Mouse (Mus musculus): ENCODE data around the gene 1700067K01Rik. TPM values are rescaled to one million over a fixed set of nuclear protein-coding genes. Genes with fewer than 3 reads are reported as not detected.

1700067K01Rik gene
- total RNA-seq (2021), result under 1 TPM; 0.66 to 0.82 TPM
- long read RNA-seq, experiment 1, partial matches to known transcripts, result 0 of 1 reads
- long read RNA-seq, experiment 1, other reads (novel, unspliced or antisense), result 1 of 1 reads
- long read RNA-seq, experiment 2, partial matches to known transcripts, result 0 of 4 reads
- long read RNA-seq, experiment 2, other reads (novel, unspliced or antisense), result 4 of 4 reads

DNA sequence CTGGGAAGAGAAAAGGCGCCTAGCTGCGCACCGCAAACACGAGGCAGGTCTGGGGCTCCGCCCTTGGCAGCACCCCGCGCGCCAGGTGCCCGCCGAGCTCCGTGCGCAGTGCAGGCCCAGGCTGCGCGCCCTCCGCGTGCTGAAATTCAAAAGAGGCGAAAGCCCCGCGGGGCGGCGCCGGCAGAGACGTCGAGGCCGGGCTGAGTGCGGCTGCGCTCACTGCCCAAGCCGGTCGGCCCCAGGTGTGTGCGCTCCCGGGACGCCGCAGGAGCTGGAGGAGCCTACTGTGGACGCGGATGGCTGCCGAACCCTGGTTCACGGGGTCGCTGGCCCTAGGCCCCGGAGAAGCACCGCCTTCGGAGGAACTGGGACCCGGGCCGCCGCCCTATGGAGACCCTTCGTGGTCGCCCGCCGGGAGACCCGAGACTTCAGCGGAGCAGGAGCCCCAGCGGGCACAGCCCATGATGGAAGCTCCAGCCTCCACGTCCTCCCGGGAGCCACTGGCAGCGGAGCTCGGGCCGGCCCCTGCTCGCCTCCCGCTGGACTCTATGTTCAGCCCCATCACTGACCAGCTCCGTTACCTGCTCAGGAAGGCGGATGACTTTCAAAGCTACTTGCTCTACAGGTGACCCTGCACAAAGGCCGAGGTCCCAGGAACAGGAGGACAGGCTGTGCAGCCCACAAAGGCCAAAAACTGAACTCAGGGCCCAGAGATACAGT is at the start of gene 1700067K01Rik:
1700067K01Rik (plus strand) TSS at position 222 of the 720 bp plus-strand sequence.
- Histone ChIP-seq H3K4me3 (no peak within 1 kb of the TSS), H3K27ac (no peak within 1 kb of the TSS)
- TF ChIP-seq CTCF (conservative IDR thresholded peaks at IDR 0.05), result no peak
- DNase-seq (ENCODE audit: low spot score in 2 of 2), result no peak

DNA sequence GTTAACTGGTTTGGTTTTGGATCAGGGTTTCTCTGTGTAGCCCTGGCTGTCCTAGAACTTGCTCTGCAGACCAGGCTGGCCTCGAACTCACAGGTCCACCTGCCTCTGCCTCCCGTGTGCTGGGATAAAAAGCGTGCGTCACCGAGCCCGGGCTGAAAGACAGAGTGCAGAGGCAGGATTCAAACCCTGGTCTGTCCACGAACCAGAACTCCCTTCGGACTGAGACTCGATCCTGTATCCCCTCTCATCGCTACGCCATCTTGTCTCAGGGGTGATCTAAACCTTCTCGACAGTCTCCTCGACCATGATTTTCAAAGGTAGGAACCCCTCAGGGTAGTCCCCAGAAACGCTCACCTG is 46.6 kb upstream of the 1700067K01Rik start:
- no peak for TF ChIP-seq CTCF (conservative IDR thresholded peaks at IDR 0.05)
- peak overlapping the region; percentile 65 for H3K27ac ChIP-seq
- no peak for DNase-seq (ENCODE audit: low spot score in 2 of 2)
- H3K4me3 ChIP-seq, result peak overlapping the region; percentile 60

DNA sequence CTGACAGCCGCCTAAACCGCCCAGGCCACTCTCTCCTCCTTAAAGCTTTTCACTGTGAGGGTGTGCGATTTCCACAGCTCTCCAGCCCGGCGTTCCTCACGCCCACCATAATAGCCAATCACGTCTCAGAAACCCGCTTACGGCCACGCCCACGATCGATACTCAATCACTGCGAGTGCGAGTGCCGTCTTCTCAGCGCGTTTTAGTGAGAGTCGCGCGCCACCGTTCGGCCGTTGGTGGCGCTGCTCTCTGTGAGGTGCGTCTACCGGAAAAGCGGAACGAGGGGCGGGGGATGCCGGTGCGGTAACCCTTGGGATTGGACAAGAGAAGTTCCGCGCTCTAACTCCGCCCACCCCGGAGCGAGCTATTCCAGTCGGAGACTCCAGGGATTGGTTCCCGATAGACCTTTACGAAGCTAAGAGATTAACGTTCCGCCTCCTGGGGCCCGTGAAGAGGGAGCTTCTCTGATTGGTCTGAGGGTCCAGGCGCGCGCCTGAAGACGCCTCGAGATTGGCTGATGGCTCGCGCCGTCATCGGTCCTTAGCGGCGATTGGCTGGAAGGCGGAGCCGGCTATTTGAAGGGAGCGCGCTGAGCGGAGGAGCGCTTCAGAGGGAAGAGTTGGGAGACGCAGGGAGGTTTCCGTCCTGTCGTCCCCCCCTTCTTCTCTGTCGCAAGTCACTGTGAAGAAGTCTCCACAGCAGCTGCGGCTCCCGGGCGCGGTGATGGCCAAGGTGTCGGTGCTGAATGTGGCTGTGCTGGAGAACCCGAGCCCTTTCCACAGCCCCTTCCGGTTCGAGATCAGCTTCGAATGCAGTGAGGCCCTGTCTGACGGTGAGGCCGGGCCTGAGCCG is 46.0 kb upstream of the 1700067K01Rik start, which contains the start of the genes Gm10644 and Asf1b:
Gm10644 (minus strand) TSS at position 100 of the 852 bp plus-strand sequence.
Asf1b (plus strand) TSS at position 402 of the 852 bp plus-strand sequence.
- H3K4me3 ChIP-seq, result peak within 1 kb of the TSS; percentile 60
- peak; percentile 94 to 99 for DNase-seq (ENCODE audit: low spot score in 2 of 2)
- peak within 1 kb of the TSS; percentile 65 for H3K27ac ChIP-seq
- TF ChIP-seq CTCF (conservative IDR thresholded peaks at IDR 0.05), result peak; percentile 87

DNA sequence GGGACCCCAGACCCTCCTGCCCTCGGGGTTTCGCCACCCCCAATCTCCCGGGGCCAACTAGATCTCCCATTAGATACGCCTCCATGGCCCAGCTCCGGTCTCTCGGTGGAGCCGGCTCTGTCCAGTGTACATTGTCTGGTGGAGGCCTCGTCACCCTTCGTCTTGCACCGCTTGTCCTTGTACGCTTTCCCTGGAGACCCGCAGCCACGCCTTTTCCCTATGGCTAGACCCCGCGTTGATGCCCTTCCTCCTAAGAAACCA is 45.4 kb upstream of the 1700067K01Rik start:
- no peak overlapping the region for H3K27ac ChIP-seq
- no peak for TF ChIP-seq CTCF (conservative IDR thresholded peaks at IDR 0.05)
- no peak for DNase-seq (ENCODE audit: low spot score in 2 of 2)

DNA sequence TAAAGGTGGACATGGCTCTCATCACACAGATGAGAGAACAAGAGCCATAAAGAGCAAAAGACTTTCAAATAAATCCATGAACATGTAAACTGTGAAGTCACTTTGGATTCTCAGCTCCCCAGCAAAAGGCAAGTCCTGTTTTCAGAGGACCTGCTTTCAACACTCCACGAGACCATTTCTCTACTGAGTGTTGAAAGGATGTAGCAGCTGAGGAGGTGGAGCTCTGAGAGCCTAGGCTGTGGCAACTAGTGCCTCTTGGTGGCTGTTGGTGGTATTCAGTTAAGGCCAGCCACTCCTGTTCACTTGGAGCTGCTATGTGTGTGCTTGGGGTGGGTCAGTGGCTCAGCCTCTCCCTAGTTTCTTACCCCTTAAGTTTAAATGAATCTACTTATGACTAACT is 44.5 kb upstream of the 1700067K01Rik start:
- Histone ChIP-seq H3K27ac (no peak overlapping the region), H3K4me3 (no peak overlapping the region)
- DNase-seq (ENCODE audit: low spot score in 2 of 2), result no peak
- TF ChIP-seq CTCF (conservative IDR thresholded peaks at IDR 0.05), result peak; percentile 60

More for the DNA sequence above, 45.4 kb upstream of the 1700067K01Rik start:
- peak overlapping the region; percentile 56 for H3K4me3 ChIP-seq

DNA sequence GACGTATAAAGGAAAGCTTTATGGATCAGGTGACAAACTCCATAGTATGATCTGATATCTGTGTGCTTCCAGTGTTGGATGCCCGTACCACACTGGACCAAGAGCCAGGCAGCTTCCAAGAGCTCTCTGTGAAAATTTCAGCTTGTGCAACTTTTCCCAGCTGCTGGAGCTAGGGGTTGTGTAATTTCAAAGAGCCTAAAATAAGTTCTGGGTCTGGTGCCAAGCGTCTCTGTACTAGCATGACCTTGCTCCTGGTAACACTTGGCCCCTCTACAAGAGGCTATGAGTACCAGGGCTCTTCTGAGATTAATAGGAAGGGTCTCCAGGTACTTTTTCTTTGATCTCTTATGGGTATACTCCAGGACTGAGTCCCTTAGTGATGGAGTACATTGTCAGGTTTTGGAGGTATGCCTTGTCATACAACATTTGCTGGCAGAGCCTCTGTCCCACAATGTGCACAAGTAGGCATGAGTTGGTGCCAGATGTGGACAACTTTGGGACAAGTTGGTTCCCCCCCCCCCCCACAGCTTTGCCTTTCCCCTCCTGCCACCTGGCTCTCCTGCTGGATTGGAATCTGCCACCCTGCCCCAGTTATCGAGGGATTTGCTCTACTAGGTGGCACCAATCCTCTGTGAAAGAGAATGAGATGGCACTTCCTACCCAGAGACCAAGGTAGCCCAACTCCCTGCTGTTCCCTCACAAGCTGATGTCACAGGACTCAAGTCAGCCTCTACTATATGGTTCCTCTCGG is 37.1 kb upstream of the 1700067K01Rik start:
- no peak for TF ChIP-seq CTCF (conservative IDR thresholded peaks at IDR 0.05)
- Histone ChIP-seq H3K27ac (no peak overlapping the region), H3K4me3 (no peak overlapping the region)
- DNase-seq (ENCODE audit: low spot score in 2 of 2), result no peak

DNA sequence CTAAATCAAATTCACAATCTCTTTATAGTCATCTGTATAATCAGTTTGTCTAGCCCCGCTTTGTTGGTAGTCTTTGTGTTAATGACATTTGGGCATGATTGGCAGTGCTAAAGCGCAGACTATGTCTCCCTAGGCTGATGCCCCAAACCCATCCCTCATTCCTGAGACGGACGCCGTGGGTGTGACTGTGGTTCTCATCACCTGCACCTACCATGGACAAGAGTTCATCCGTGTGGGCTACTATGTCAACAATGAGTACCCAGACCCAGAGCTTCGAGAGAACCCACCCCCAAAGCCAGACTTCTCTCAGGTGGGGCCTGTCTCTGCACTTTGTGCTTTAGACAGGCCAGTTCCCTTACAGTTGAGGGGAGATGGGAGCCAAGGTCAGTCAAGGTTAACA is 33.6 kb upstream of the 1700067K01Rik start:
- H3K27ac ChIP-seq, result no peak overlapping the region
- no peak overlapping the region for H3K4me3 ChIP-seq
- TF ChIP-seq CTCF (conservative IDR thresholded peaks at IDR 0.05), result no peak
- DNase-seq (ENCODE audit: low spot score in 2 of 2), result no peak

DNA sequence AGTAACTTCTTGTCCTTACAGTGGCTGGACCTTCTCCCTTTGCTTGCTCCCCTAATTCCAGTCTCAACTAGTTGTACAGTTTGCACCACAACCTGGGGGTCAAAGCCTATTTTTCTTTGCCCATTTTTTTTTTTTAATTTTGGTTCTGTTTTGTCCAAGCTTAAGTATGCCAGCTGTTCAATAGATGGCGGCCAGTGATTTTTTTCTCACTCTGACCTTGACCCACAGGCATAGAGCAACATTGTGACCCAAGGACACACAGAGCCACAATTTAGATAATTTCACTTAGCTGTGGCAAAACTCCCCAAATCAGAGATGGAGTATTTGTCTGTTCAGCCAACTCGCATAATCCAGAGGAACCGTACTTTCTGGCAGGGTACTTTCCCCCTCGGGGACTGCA is 30.2 kb upstream of the 1700067K01Rik start:
- Histone ChIP-seq H3K4me3 (no peak overlapping the region), H3K27ac (no peak overlapping the region)
- DNase-seq (ENCODE audit: low spot score in 2 of 2), result no peak
- no peak for TF ChIP-seq CTCF (conservative IDR thresholded peaks at IDR 0.05)

DNA sequence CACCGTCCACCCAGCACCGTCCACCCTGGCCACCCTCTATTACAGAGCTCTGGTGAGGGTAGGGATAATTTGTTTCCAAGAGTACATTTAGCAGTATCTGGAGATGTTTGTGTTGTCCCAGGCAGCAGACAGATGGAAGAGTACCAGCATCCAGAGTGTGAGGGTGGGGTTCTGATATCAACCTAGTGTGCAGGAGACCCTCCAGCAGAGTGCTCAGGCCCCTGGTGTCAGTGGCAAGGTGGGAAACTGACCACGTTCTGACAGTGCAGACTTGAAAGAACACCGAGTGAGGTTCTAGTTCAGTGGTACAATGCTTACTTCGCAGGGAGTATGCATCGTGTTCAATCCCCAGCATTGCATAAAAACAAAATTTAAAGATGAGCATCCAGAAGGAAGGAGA is 29.6 kb upstream of the 1700067K01Rik start:
- TF ChIP-seq CTCF (conservative IDR thresholded peaks at IDR 0.05), result no peak
- no peak for DNase-seq (ENCODE audit: low spot score in 2 of 2)
- peak overlapping the region; percentile 90; the same call in 1 of the 2 replicates for H3K27ac ChIP-seq

DNA sequence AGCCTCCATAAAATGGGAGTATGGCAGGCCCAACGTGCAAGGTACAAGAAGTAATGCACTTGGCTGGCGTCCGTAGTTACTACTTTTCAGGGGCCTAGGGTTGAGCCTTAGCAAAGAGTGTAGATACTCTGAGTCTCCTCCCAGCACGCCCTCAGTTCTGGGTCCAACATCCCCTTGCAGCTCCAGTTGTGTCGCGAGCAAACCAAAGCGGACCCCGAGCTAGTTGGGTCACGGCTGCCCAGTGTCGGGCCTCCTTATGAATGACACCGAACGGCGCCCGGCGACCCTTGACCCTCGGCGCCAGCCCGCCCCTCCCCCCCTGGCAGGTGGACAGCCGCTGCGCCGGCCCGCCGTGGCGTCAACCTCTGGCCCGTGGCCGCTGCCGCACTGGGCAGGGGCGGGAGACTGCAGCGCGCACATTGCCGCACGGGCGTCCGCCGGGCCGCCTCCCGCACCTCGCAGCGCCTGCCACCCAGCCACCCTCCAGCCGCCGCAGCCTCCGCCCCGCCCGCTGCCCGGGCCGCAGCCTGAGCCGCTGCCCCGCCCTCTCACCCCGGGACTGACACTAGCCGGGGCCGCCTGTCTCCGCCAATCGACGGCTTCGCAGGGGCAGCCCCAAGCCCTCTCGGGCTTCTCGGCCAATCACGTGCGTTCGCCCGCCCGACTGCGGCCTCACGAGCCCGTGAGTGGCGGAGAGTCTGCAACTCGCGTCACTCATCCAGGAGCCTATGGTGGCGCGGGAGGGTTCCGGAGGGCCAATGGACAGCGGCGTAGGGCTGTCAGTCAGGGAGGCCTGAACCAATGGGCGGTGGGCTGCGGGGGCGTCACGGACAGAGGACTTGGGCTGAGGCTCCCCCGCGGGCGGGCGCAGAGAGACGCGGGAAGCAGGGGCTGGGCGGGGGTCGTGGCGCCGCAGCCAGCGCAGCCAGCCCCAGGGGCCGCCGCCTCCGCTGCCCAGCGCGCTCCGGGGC is 28.9 kb upstream of the 1700067K01Rik start, which contains the start of gene Prkaca:
Prkaca (plus strand) TSS at position 844 of the 971 bp plus-strand sequence.
- DNase-seq (ENCODE audit: low spot score in 2 of 2), result peak; percentile 98 to 100
- peak within 1 kb of the TSS; percentile 78 for H3K4me3 ChIP-seq

More for the DNA sequence above, 29.6 kb upstream of the 1700067K01Rik start:
- H3K4me3 ChIP-seq, result peak overlapping the region; percentile 78

More for the DNA sequence above, 28.9 kb upstream of the 1700067K01Rik start, which contains the start of gene Prkaca:
- TF ChIP-seq CTCF (conservative IDR thresholded peaks at IDR 0.05), result no peak
- peak within 1 kb of the TSS; percentile 92 for H3K27ac ChIP-seq
